In the genomic region with DNA sequence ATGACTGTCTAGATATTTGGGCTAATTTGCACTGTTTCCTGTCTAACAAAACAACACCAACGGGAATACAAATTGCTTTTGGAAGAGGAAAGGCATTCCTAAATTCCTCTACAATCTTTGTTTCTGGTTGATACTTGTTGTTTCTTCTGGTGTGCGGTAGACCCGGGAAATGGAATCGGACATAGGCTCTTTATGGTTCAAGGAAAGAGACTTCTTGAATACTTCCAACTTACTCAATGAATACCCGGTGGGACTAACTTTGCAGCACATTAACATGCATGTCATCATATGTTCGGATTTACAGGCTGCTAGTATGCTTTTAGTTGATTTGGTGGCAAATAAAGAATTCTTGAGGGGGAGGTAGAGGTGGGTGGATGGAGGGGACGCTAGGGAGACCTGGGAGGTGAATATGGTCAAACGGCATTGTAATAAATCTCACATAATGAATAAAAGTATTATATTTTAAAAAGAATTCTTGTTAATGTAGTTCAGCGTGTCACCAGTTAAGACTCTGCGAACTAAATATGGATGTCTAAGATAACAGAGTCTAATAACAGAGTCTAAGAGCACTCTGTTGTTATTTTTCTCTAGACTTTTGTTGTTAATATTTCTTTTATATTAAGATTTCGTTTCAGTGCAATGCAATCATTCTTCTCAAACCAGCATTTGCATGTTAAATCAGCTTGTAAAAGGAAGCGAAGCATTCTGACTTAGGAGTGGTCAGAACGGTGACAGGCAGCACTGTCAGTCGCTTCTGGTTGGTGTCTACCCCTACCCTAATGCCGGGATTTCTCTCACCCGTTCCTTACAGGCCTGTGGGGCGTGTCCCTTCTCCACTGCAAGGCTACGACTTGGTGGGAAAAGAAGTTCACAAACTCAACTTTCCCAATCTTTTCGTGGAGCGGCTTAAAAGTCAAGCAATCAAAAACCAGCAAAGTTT, we compare ENCODE assay signal across 16 mouse cellular contexts. TPM values are rescaled to one million over a fixed set of nuclear protein-coding genes. Genes with fewer than 3 reads are reported as not detected.
DNase-seq lines count a peak whose midpoint lies in the region; ATAC-seq and TF ChIP-seq lines count a peak whose summit lies in the region.
"Had no signal": no experiment of that assay in that cellular context is flagged by ENCODE, and none has a peak within 500 bp of the region (broad histone marks: within the 10 kb centered on the region; RNA-seq: fewer than 3 reads in every experiment).

No protein-coding gene starts in this region.

- H3K27ac ChIP-seq in lung, postnatal 0 days (ENCODE audit: low read length), result no peak overlapping the region
- no peak overlapping the region for H3K27ac ChIP-seq in embryonic facial prominence, embryonic 11.5 days (replicated peaks; ENCODE audit: low read depth, low read length)
- no peak overlapping the region for H3K27ac ChIP-seq in midbrain, embryonic 14.5 days (replicated peaks; ENCODE audit: low read depth, low read length)
- H3K27ac ChIP-seq: intestine, embryonic 15.5 days; liver, embryonic 14.5 days had no signal

- no peak for ATAC-seq in lung, postnatal 0 days
- ATAC-seq in embryonic facial prominence, embryonic 11.5 days (replicated peaks; ENCODE audit: insufficient number of reproducible peaks, low FRiP score, low TSS enrichment, low read depth), result no peak
- ATAC-seq in midbrain, embryonic 14.5 days (ENCODE audit: low FRiP score, low TSS enrichment), result no peak

- peak; percentile 65 for DNase-seq in embryo, embryonic 10.5 days (ENCODE audit: low spot score)
- DNase-seq in embryo, embryonic 10 days (ENCODE audit: low spot score), result no peak
- DNase-seq in lung, postnatal 0 days (ENCODE audit: low spot score), result peak; percentile 13
- no peak for DNase-seq in lung, postnatal 25 days (ENCODE audit: low spot score)
- DNase-seq in embryonic facial prominence, embryonic 11.5 days (ENCODE audit: low spot score), result peak; percentile 50
- peak; percentile 53 for DNase-seq in midbrain, embryonic 14.5 days
- DNase-seq in natural killer cell, adult 2 months (ENCODE audit: low spot score in 2 of 2), result no peak
- no peak for DNase-seq in kidney, adult 18-20 months
- DNase-seq: adrenal gland, adult 2 months; heart, adult 18-20 months; kidney, postnatal 25 days; left cerebral cortex, postnatal 4 days; spleen, adult 18-20 months; thymus, postnatal 4 days had no signal

- no peak for TF ChIP-seq CTCF in lung, postnatal 0 days (IDR thresholded peaks at IDR 0.05)

- H3K9me3 ChIP-seq in lung, postnatal 0 days (ENCODE audit: low read length), result no peaks in the 10 kb centered on the region
- H3K9me3 ChIP-seq in embryonic facial prominence, embryonic 11.5 days (replicated peaks; ENCODE audit: control insufficient read depth, low read length), result no peaks in the 10 kb centered on the region
- no peaks in the 10 kb centered on the region for H3K9me3 ChIP-seq in midbrain, embryonic 14.5 days (ENCODE audit: control insufficient read depth, low read length)
- H3K9me3 ChIP-seq: intestine, embryonic 15.5 days had no signal

- peaks cover 4% of the 10 kb centered on the region; the same call in 1 of the 2 replicates for H3K4me1 ChIP-seq in lung, postnatal 0 days (ENCODE audit: insufficient read depth, low read depth, low read length)
- peaks cover 8% of the 10 kb centered on the region; the same call in 1 of the 2 replicates for H3K4me1 ChIP-seq in embryonic facial prominence, embryonic 11.5 days (ENCODE audit: control insufficient read depth, insufficient read depth, low read length)
- H3K4me1 ChIP-seq in midbrain, embryonic 14.5 days (ENCODE audit: control insufficient read depth, insufficient read depth, low read length), result 0 out of 2 replicates have a peak, but pooled peaks cover 3% of the 10 kb centered on the region

- 4% methylated on average over 20 of the region's 20 CpGs for WGBS in lung, postnatal 0 days
- 1% methylated on average over 20 of the region's 20 CpGs for WGBS in embryonic facial prominence, embryonic 11.5 days
- WGBS in midbrain, embryonic 14.5 days, result 2% methylated on average over 20 of the region's 20 CpGs

- no peak for TF ChIP-seq EP300 in lung, postnatal 0 days (IDR thresholded peaks at IDR 0.05)

- H3K36me3 ChIP-seq in lung, postnatal 0 days (ENCODE audit: insufficient read depth, low read length), result no peaks in the 10 kb centered on the region
- no peaks in the 10 kb centered on the region for H3K36me3 ChIP-seq in embryonic facial prominence, embryonic 11.5 days (replicated peaks; ENCODE audit: control insufficient read depth, insufficient read depth, low read depth, low read length)
- H3K36me3 ChIP-seq in midbrain, embryonic 14.5 days (ENCODE audit: control insufficient read depth, insufficient read depth, low read length), result no peaks in the 10 kb centered on the region
- H3K36me3 ChIP-seq: intestine, embryonic 15.5 days had no signal

- no peak overlapping the region for H3K4me2 ChIP-seq in lung, postnatal 0 days (replicated peaks; ENCODE audit: low read depth, low read length)
- no peak overlapping the region for H3K4me2 ChIP-seq in embryonic facial prominence, embryonic 11.5 days (ENCODE audit: low read depth, low read length)
- no peak overlapping the region for H3K4me2 ChIP-seq in midbrain, embryonic 14.5 days (ENCODE audit: low read length)
- H3K4me2 ChIP-seq: intestine, embryonic 15.5 days had no signal

- no peak overlapping the region for H3K9ac ChIP-seq in lung, postnatal 0 days (replicated peaks; ENCODE audit: low read depth)
- H3K9ac ChIP-seq in embryonic facial prominence, embryonic 11.5 days (replicated peaks; ENCODE audit: low read length), result no peak overlapping the region
- no peak overlapping the region for H3K9ac ChIP-seq in midbrain, embryonic 14.5 days (replicated peaks; ENCODE audit: low read length)
- H3K9ac ChIP-seq: intestine, embryonic 15.5 days; liver, embryonic 14.5 days had no signal

- peaks cover 82% of the 10 kb centered on the region for H3K27me3 ChIP-seq in lung, postnatal 0 days (replicated peaks; ENCODE audit: insufficient read depth, low read length)
- H3K27me3 ChIP-seq in embryonic facial prominence, embryonic 11.5 days (ENCODE audit: control insufficient read depth, insufficient read depth, low read length), result peaks cover 54% of the 10 kb centered on the region
- H3K27me3 ChIP-seq in midbrain, embryonic 14.5 days (ENCODE audit: control insufficient read depth, insufficient read depth, low read length), result peaks cover 92% of the 10 kb centered on the region

- H3K4me3 ChIP-seq in lung, postnatal 0 days (ENCODE audit: low read depth, low read length), result no peak overlapping the region
- no peak overlapping the region for H3K4me3 ChIP-seq in embryonic facial prominence, embryonic 11.5 days (ENCODE audit: low read depth, low read length)
- H3K4me3 ChIP-seq in midbrain, embryonic 14.5 days (replicated peaks; ENCODE audit: low read depth, low read length), result no peak overlapping the region
- H3K4me3 ChIP-seq: intestine, embryonic 15.5 days had no signal

RNA-seq across cellular contexts. Expression of gene Fezf1, which starts 4.3 kb away (rescaled TPM):
- polyA plus RNA-seq in lung, postnatal 0 days (2015; fragmentation: Nextera tagmentation; extraction: Ambion mirVana), result not detected in 2 replicates
- 6.8 and 10.7 TPM in 2 replicates for polyA plus RNA-seq in embryonic facial prominence, embryonic 11.5 days (2014; fragmentation: Nextera tagmentation; extraction: Ambion mirVana)
- polyA plus RNA-seq in midbrain, embryonic 14.5 days (2014; fragmentation: Nextera tagmentation; extraction: Ambion mirVana), result not detected in 2 replicates
- polyA plus RNA-seq: adrenal gland, adult 2 months; intestine, embryonic 15.5 days; liver, embryonic 14.5 days had no signal

Comparison
In these comparisons a context has a peak if more than half of its experiments do, and no peak if none do; other contexts are left out.
1. DNase-seq: peak in embryo, embryonic 10.5 days (single experiment), lung, postnatal 0 days (single experiment), embryonic facial prominence, embryonic 11.5 days (single experiment) and midbrain, embryonic 14.5 days (single experiment); none in embryo, embryonic 10 days (single experiment), lung, postnatal 25 days (single experiment), natural killer cell, adult 2 months (0 of 2) and kidney, adult 18-20 months (single experiment).